47 mouse cellular contexts compared by ENCODE assay signal in the genomic region with DNA sequence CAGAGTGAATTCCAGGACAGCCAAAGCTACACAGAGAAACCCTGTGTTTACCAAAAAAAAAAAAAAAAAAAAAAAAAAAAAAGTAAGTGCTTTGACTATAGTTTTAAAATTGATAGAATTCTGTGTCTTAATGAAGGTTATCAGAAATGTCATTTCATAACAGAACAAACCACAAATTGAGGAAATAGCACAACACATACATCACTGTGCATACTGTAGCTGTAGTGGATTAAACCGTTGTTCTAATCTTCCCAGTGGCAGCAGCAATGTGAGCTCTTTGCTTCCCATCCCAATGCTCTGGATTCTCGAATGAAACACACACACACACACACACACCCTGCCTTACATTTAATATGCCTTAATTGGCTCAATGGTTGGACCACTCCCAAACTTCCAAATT. TPM values are rescaled to one million over a fixed set of nuclear protein-coding genes. Genes with fewer than 3 reads are reported as not detected.
"Had no signal": no experiment of that assay in that cellular context is flagged by ENCODE, and none has a peak within 500 bp of the region (broad histone marks: within the 10 kb centered on the region; RNA-seq: fewer than 3 reads in every experiment).

No protein-coding gene starts in this region.

- H3K27me3 ChIP-seq: limb, embryonic 12.5 days; limb, embryonic 13.5 days; limb, embryonic 15.5 days; liver, embryonic 12.5 days; liver, embryonic 13.5 days; liver, embryonic 15.5 days; lung, embryonic 15.5 days; megakaryocyte, embryonic 14.5 days; midbrain, embryonic 12.5 days; midbrain, embryonic 13.5 days; midbrain, embryonic 15.5 days; neural tube, embryonic 12.5 days; neural tube, embryonic 13.5 days had no signal

- H3K4me3 ChIP-seq: limb, embryonic 10.5 days; limb, embryonic 12.5 days; limb, embryonic 13.5 days; limb, embryonic 15.5 days; liver, embryonic 12.5 days; liver, embryonic 13.5 days; liver, embryonic 15.5 days; lung, embryonic 15.5 days; megakaryocyte, embryonic 14.5 days; midbrain, embryonic 10.5 days; midbrain, embryonic 12.5 days; midbrain, embryonic 13.5 days; midbrain, embryonic 15.5 days; myocyte; neural tube, embryonic 12.5 days; neural tube, embryonic 13.5 days had no signal

- H3K36me3 ChIP-seq: limb, embryonic 10.5 days; limb, embryonic 12.5 days; limb, embryonic 13.5 days; limb, embryonic 15.5 days; liver, embryonic 12.5 days; liver, embryonic 13.5 days; liver, embryonic 15.5 days; lung, embryonic 15.5 days; midbrain, embryonic 10.5 days; midbrain, embryonic 12.5 days; midbrain, embryonic 13.5 days; midbrain, embryonic 15.5 days; neural tube, embryonic 12.5 days; neural tube, embryonic 13.5 days had no signal

- ATAC-seq: liver, embryonic 12.5 days; liver, postnatal 0 days; lung, postnatal 0 days; midbrain, embryonic 13.5 days; midbrain, embryonic 15.5 days; midbrain, embryonic 16.5 days had no signal

- H3K27ac ChIP-seq: limb, embryonic 10.5 days; limb, embryonic 12.5 days; limb, embryonic 13.5 days; limb, embryonic 15.5 days; liver, embryonic 12.5 days; liver, embryonic 13.5 days; liver, embryonic 14.5 days; liver, embryonic 15.5 days; lung, embryonic 15.5 days; macrophage; midbrain, embryonic 10.5 days; midbrain, embryonic 12.5 days; midbrain, embryonic 13.5 days; midbrain, embryonic 15.5 days; neural tube, embryonic 12.5 days; neural tube, embryonic 13.5 days had no signal

- DNase-seq: left cerebral cortex, postnatal 4 days; liver; liver, embryonic 13.5 days; liver, postnatal 0 days; lung, adult 18-20 months; lung, adult 2 months; lung, embryonic 14.5 days; lung, postnatal 10 days; lung, postnatal 14 days; lung, postnatal 36 days; lung, postnatal 4 days; midbrain, embryonic 14.5 days had no signal

- H3K4me1 ChIP-seq: limb, embryonic 12.5 days; limb, embryonic 15.5 days; liver, embryonic 12.5 days; liver, embryonic 13.5 days; liver, embryonic 15.5 days; lung, embryonic 15.5 days; megakaryocyte, embryonic 14.5 days; midbrain, embryonic 12.5 days; midbrain, embryonic 13.5 days; midbrain, embryonic 15.5 days; neural tube, embryonic 12.5 days; neural tube, embryonic 13.5 days had no signal

RNA-seq across cellular contexts. Expression of a gene that starts 4.1 kb away (rescaled TPM):
- total RNA-seq: left cerebral cortex, adult 8-10 months; left cerebral cortex, postnatal 10 days; left cerebral cortex, postnatal 14 days; left cerebral cortex, postnatal 25 days; left cerebral cortex, postnatal 36 days; left cerebral cortex, postnatal 4 days; liver, adult 2 months; megakaryocyte-erythroid progenitor cell, adult 5-6 weeks; midbrain, postnatal 0 days; monocyte, adult 5-6 weeks had no signal
- polyA plus RNA-seq: limb, embryonic 10.5 days; limb, embryonic 11.5 days; limb, embryonic 12.5 days; limb, embryonic 13.5 days; limb, embryonic 14.5 days; limb, embryonic 15.5 days; liver, adult 2 months; liver, embryonic 11.5 days; liver, embryonic 12.5 days; liver, embryonic 13.5 days; liver, embryonic 14.5 days; liver, embryonic 15.5 days; liver, embryonic 16.5 days; liver, postnatal 0 days; lung, adult 2 months; lung, embryonic 14.5 days; lung, embryonic 15.5 days; lung, embryonic 16.5 days; lung, postnatal 0 days; macrophage; midbrain, embryonic 10.5 days; midbrain, embryonic 11.5 days; midbrain, embryonic 12.5 days; midbrain, embryonic 13.5 days; midbrain, embryonic 14.5 days; midbrain, embryonic 15.5 days; midbrain, embryonic 16.5 days; midbrain, postnatal 0 days; myocyte; neural tube, embryonic 11.5 days; neural tube, embryonic 12.5 days; neural tube, embryonic 13.5 days had no signal
